Mouse (Mus musculus) MEL-GATA-1-ER (cell line): ENCODE measurements around the gene Ttc32.

Source experiments
- DNase-seq: peaks from one replicate; pipeline ENCODE4 v3.0.0-alpha.2; 2012; ENCODE audit warnings: low read depth; ENCODE audit errors: extremely low read depth

The Ttc32 gene

GRCm38 (mm10) chr12:9044666-9045065 is 14.9 kb downstream of the Ttc32 start:
- DNase-seq = no peak

- no peak for DNase-seq
These were observed 16.9 kb downstream of the Ttc32 start for GRCm38 (mm10) chr12:9046674-9047073.

- no peak for DNase-seq
These were observed 18.3 kb downstream of the Ttc32 start for GRCm38 (mm10) chr12:9048090-9048489.

GRCm38 (mm10) chr12:9050824-9051223 is 21.0 kb downstream of the Ttc32 start:
- DNase-seq = no peak

DNA sequence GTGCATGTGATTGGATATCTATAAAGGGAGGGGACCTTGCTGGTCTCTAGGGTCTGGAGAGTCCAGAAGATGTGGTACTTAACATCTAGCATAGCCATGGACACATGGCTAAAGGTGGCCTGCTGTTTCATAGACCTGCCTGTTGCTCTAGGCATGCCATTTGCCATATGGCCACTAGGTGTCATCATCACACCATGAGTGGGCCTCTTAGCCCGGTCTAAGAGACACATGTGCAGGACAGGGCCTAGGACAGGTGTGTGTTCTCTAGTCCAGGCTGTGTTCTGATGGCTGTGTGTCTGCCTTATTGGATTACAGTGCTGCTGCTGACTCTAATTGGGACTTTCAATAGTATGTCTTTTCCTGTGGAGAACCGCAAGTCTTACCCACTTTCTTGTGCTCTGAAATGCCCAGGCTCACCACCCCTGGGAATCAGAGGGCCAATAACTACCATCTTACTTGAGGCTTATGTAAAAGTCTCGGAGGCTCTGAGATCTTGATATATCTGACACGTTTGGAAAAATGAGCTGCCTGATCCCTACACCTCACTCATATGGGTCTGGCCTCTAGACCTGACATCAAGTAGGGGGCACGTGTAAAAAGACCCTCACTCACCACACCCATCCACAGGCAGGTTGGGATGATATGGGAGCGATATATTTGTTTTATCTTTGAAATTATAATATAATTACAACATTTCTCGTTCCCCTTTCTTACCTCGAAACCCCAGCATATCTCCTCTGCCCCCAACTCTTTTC is 22.5 kb downstream of the Ttc32 start:
- peak; percentile 31 for DNase-seq

GRCm38 (mm10) chr12:9053345-9053744 is 23.5 kb downstream of the Ttc32 start:
- no peak for DNase-seq

- no peak for DNase-seq
These were observed 24.2 kb downstream of the Ttc32 start for GRCm38 (mm10) chr12:9054012-9054411.

- DNase-seq = no peak
These were observed 25.5 kb downstream of the Ttc32 start for GRCm38 (mm10) chr12:9055269-9055668.

- no peak for DNase-seq
These were observed 29.7 kb downstream of the Ttc32 start for GRCm38 (mm10) chr12:9059502-9059901.

- DNase-seq = no peak
These were observed 30.2 kb downstream of the Ttc32 start for GRCm38 (mm10) chr12:9059965-9060364.

- DNase-seq = no peak
These were observed 33.8 kb downstream of the Ttc32 start for GRCm38 (mm10) chr12:9063611-9064010.

DNA sequence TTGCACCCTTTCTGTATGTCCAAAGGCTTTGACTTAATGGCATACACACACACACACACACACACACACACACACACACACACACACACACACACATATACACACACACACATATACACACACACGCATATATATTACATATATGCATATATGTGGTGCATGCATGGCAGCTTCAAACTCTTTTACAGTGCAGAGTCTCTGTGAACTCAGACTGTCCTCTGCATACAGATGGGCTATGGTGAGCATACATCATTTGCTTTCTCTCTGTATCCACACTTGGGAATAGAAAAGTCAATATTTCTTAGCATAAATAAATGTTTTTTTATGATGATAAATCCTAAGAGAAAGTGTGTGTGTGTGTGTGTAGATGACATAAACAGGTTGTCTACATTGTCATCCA is 41.3 kb downstream of the Ttc32 start:
- no peak for DNase-seq

- DNase-seq = no peak
These were observed 41.7 kb downstream of the Ttc32 start for GRCm38 (mm10) chr12:9071493-9071892.

GRCm38 (mm10) chr12:9077554-9078125 is 47.8 kb downstream of the Ttc32 start:
- no peak for DNase-seq

DNA sequence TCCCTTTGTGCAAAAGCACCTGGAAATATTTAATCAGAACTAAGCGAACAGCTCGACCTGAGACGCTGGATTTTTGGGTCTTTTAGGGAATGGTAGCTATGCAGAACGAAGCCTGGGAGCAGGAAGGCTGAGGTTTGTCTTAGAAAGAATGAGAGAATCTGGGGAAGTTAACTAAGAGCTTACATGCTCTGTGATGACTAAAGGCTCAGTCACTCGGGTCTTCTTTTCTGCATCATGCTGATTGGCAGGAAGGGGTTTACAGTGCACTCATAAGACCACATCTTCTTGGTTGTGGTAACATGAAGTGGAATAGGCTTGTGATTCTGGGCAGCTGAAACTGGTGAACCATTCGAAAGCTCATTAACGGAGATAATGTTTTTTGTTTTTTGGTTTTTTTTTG is 60.4 kb downstream of the Ttc32 start:
- DNase-seq = no peak
